Mouse (Mus musculus) cerebellum, postnatal 36 days (tissue): ENCODE measurements around the gene Olfr221.

Source experiments
- DNase-seq, 2 experiments: peaks; one replicate each; pipeline ENCODE4 v3.0.0; 2021 to 2022; ENCODE audit warnings: mixed read lengths in 2 of 2

Olfr221 gene

DNA sequence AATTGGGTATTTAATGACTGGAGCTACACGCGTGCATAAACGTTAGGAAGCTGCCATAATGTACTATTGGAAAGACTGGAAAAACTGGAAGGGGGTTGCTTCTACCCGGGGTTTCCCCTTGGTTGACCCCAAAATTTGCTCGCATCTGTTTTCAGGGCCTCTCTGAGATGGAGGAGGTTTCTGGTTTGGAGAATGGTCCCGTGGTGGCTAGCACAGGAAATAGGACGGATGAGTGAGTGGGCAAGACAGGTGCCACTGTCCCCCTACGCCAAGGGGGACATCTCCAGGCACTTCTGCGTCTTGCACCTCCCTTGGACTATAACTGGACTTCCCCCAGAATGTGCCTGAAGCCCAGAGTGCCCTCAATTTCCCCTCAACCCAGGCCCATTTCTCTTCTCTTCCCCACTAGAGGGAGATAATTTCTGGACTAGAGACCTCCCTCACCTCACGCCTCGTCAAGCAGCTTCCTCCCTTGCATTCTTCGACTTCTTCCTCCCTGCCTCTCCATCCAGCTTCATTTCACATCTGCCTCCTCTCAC lies 23.1 kb downstream of the Olfr221 start:
- DNase-seq, result no peak

DNA sequence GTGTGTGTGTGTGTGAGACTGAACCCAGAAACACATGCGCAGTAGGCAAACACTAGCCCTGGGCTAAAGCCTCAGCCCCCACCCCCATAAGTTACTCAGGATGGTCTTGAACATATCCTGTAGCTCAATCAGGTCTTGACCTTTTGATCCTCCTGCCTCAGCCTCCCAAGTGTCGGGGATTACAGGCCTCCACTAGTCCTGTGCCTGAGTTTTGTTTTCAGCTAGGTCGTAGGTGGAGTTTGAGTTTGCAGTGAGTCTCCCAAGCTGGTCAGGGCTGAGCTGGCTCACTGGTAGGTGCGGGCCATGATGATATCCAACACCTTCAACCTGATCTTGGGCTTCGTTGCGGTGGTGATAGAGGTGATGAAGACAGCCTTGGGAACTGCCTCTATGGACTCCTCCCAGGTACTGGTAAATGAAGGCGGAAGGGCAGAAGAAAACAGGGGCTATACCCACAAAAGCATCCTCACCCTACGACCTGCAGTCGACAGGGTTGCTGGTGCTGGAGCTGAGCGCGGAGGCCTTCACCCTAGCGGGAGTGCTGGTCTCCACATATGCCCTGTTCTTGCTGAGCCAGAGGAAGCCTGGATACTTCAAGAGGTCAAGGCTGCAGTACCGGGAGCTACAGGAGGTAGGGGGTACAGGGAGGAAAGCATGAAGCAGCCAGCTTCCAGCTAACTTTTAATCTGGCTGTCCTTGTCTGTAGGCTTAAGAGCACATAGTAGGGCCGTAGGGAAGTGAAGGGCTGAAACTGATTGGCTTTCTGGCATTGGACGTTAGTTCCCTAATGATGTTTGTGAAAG lies 23.8 kb downstream of the Olfr221 start:
- DNase-seq, result peak in 1 of 2 experiments; percentile 20

DNA sequence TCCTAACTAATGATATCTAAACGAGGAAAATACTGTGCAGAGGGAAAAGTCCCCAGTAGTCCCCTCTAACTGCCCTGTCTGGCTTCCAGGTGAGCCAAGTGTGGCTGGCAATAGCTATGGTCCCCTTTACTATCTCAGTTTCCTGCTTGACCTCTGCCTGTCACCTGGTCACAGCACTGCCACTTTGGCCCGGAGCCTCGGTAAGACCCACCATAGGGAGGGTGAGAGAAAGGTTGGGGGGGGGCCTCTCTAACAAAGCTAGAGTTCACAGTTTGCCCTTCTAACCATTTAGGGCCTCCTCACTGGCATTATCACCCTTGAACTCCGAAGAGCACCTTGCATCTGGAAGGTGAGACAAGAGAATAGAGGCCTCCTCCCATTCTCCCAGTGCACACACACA lies 24.6 kb downstream of the Olfr221 start:
- no peak for DNase-seq

DNA sequence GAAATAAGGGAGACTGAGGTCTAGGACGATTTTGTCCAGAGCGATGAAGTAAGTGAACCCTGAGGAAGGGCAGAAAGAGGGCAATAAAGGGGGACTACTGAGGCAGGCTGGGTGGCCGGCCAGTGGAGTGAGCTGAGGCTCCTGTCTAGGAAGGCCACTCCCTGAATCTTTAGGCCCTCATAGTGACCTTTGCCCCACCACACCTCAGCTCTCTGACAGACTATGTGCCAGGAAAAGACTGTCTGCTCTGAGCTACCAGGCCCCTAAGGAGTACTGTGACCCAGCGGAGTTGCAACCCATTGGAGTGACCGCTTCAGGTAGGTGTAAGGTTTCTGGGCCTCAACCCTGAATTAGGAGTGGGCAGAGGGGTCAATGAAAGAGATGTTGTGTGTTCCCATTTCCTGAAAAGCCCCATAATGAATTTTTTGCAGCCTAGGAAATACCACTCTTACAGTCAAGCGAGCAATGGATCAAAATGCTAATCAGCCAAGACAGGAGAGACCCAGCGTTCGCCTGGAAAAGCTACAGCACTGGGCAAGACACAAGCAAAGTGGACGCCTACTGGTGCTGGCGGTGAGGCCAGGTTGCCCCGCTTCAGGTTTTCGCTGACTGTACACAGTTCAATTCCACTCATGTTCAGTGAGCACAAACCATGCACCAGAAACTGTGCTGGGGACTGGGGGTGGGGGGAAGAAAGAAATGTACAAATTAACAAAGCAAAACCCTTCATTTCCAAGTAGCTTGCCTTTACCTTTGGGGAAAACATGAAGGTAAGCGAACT lies 25.4 kb downstream of the Olfr221 start:
- DNase-seq, result peak in 1 of 2 experiments; percentile 20

DNA sequence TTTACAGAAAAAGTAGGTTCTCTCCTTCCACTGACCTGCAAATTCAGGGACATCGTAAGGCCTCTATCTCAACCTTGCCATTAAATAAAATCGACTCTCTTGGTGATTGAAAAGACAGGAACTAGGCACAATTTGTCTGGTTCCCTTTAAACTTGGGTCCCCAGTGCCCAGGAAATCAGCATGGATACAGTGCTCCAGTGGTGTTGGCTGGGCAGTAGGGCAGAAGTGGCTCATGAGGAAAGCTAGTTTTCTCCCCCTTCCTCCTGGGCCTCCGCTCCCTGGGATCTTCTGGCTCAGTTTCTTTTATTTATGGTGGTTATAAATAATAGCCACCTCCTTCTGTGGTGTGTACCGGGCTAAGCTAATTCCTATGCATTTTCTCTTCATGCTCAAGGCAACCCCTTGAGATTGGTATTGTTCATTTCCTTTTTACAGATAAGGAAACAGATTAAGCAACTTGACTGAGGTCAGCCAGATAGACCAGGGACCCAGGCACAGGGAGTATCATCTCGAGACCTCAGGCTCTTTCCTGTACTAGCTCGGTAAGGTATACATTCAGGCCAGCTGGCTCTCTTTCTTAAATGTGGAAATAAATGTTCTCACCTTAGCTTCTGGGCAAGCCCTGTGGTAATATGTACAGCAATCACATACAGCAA lies 26.7 kb downstream of the Olfr221 start, which contains the start of gene Tmem253:
TSS of gene Tmem253 (plus strand) at position 214 of the 656 bp plus-strand sequence.
- DNase-seq, result peak in 1 of 2 experiments; percentile 18

DNA sequence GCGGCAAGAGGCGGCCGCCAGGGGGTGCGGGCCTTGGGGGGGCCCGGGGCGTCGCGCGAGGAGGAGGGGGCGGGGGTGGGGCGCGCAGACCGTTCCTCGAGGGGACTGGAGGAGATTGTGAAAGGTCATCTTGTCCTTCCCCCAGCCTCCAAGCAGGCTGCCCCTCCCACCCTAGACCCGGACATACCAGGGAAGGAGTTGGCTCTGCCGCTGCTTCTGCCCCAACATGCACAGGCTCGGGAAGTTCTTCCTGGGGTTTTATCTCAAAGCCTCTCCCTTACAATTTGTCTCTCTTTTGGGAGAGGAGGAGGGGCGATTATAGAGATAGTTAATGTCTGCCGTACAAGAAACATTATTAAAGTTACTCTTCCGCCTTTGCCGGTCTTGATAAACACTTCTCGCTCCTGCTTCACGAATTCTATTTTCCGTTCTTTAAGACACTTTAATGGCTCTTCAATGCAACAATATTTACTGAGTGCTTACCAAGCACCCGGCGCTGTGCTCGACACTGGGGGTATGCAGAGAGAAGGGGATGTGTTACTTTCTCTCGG lies 27.4 kb downstream of the Olfr221 start:
- DNase-seq, result peak; percentile 57 to 61

DNA sequence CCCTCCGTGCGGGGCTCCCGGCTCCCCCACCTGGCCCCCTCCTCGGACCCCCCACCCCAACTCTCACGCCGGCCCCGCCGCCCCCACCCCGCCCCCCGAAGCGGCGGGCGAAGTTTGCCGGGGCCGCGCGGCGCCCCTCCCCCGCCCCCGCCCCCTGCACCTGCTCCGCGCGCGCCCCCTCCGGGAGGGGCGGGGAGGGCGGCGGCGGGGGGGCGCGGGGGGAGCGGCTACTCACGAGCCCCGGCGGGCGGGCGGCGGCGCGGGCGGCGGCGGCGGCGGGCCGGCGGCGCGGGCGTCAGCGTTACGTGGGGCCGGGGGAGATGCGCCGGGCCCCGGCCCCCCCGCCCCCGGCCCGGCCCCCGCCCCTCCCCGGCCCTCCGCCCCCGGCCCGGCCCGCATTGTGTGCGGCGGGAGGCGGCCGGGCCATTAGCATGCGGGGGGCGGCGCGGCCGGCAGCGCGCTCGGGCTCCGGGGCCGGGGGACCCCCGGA lies 27.9 kb downstream of the Olfr221 start:
- no peak for DNase-seq

DNA sequence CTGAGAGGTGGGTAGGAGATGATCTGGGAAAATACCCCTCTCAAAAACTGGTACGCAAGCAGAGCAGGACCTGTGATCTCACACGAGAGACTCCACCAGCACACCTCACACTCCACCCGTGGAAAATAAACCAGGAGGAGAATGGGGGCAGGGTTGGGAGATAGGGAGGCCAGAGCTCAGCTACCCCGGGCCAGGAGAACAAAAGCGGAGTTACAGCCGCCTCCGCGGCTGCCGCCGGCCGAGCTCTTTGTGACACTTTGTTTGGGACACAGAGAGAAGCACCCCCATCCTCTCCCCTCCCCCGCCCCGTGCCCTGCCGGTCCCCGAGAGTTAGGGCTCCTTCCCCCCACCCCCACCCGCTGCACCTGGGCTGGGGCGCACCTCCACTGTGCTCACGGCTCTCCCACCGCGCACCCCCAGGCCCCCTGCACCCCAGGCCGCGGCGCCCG lies 28.5 kb downstream of the Olfr221 start:
- DNase-seq, result peak; percentile 60 to 65

DNA sequence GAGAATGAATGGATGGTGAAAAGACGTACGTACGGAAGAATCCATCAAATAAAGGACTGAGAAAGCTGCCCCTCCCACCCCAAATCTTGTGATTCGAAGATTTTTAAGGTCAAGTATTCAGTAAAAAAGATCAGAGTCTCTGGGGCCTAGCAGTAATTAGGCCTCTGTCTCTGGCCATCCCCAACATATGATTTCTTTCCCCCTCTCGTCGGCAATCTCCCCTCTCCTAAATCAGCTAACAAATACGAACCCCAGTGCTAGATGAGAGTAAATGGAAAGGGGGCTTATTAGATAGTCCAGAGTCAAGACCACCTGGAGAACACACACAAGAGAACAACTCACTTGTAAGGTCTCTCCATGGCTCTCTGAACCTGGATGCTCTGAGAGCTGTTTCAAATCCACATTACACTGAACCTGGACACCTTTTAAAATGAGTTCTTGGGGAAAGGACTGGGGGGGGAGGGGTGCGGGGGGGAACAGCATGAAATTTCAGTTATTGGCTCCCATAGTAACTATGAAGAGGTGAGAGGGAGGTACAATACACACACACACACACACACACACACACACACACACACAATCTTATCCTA lies 29.1 kb downstream of the Olfr221 start:
- no peak for DNase-seq

DNA sequence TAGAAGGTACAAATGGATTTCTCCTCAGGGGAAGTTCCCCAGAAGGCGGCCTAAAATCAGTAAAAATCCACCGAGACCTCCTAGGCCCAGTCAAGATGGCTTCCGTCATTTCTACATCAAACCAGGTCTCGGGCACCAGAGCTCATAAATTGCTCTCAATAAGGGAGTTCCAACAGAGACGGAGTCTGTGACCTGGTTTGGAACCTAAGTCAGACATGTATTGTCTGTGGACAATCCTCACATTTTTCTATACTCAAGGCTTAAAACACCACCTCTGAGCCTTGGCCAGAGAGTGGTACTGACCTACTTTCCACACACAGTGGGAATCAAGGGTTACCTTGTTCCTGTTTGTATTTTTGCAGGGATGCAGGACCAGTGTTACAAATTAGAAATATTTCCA lies 29.7 kb downstream of the Olfr221 start:
- DNase-seq, result peak; percentile 10 to 56

DNA sequence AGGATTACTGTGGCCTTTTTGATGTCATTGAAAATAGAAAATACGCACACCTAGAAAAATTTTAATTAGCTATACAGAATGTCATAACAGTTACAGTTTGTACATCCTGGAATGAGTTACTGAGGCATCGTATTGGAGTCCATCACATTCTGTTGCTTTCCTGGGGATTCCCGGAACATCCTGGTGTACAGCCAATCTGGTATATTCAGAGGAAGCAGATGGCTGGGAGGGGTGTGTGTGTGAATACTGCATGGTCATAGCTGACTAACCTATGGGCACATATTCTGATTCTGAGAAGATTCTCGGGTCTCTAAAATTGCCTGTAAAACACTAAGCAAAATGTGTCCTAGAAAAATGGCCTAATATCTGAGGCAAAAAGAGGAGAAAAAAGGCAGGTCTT lies 30.2 kb downstream of the Olfr221 start:
- DNase-seq, result peak; percentile 83 to 91

DNA sequence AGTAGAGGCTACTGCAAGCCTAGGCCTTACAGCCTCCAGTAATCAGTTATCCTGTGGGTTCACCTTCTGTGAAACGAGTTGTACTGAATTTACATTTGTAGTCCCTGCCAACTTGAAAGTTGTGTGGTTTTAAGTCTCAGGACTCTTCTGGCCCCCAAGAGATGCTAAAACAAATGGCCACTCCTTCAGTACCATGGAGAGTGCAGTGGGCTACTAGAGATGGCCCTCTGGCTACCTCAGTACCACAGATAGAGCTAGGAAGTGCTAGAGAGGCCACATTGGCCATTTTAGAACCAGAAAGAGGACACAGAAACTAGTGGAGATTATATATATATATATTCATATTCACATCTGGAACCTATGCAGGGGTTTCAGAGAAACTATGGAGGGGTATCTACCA lies 30.6 kb downstream of the Olfr221 start:
- DNase-seq, result no peak

DNA sequence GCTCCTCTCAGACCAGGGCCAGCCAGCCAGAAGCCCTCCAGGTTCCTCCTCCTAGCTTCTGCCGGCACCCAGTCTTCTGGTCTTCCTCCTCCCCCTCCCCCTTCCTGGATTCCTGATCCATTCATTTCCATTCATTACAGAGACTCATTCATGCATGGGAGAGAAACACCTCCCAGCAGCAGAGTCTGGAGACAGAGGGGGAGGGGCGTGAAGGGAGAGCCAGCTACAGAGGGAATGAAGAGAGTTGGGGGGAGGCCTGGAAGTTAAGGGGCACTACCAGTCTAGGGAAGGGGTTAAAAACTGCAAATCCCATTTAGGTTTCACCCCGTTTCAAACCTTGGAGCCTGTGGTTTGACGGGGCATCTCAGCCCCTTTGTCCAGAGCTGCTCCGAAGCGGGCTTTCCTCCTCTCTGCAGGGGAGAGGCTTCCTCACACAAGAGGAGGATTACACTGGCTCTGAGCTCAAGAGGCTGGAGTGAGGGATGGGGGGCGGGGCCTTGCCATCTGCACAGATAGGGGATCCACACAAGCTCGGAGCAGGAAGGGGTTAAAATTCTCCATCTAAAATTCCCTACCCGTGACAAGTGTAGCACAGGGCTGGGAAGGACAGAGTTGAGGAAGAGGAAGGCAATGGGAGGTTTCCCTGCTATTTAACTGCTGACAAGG lies 31.7 kb downstream of the Olfr221 start:
- peak; percentile 61 to 62 for DNase-seq

DNA sequence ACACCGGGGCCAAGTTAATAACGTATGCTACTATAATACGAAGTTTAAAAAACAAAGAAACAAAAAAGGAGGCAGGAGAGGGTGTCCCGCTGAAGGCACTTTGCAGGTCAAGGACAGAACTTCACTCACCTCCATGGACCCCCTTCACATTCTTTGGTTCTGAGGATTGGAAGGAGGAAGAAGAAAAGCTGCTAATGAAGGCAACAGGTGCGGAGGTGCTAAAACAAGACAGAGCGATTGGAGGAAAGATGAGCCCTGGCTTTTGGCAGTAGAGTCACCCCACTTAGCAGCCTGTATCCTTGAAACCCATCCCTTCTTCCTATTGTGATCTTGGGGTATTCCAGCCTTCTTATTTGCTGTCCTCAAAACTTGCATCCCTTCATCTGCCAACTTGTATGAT lies 32.4 kb downstream of the Olfr221 start:
- no peak for DNase-seq

DNA sequence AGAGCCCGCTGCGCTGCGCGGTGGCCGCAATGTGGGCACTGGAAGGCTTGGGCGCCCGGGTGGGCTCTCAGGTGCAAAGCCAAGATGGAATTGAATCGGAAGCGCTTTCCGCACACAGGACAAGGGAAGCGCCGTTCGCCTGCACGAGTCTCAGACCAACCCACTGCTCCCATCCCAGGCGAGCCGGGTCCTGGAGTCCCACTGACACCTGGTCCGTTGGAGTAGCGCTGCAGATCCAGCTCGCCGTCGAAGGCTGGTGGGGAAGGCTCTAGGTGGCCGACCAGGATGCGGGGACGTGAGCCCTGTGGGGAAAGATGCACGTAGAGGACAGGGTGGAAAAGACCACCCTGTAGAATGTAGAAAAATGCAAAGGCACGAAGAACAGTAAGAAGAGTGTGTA lies 32.9 kb downstream of the Olfr221 start:
- no peak for DNase-seq

DNA sequence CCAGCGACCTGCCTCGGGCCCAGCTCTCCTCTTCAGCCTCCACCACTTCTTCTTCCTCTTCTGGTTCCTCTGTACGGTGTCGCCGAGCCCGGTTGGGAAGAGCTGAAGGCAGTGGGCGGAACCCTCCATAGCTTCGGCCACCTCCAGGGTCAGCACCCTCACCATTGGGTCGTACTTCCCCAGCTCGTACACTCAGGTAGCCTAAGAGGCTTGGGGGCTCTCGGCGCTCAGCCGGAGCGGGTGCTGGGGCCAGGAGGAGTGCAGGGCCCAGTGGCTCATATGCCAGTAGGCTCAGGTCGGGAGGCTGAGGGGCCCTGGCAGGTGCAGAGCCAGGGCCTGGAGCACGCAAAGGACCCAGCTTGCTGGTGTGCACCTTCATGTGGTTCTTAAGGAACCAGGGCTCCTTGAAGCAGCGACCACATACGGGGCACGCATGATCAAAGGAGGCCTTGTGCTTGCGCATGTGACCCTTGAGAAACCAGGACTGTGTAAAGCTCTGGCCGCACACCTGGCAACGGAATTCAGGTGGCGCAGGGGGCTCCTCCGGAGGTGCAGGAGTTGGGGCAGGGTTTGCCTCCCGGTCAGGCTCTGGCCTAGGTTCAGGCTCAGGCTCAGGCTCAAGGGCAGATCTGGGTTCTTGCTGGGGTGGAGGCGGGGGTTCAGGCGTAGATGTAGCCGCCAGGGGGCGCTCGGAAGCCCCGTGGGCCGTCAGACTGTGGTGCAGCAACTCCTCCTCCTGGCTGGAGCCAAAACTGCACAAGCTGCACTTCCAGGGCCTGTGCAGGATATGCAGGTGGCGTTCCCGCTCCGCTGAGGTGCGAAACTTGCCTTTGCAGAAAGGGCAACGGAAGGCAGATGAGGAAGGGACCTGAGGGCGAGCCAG lies 33.7 kb downstream of the Olfr221 start:
- peak; percentile 95 to 97 for DNase-seq

DNA sequence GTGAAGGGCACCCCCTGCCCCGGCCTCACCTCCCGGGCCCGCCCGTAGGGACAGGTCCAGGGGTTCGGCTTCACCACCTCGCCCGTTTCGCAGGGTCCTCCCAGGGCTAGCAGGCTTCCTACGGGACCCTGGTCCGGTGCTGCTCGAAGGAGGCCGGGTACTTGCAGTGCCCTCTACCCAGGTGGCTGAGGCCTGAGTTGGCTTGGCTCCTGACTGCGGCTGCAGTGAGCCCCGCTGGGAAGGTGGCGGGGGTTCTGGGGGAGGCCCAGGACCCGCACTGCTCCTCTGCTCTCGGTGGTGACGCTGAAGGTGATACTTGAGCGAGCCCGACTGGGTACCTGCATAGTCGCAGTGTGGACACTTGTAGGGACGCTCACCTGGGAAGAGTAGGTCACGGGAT lies 35.5 kb downstream of the Olfr221 start:
- DNase-seq, result no peak

DNA sequence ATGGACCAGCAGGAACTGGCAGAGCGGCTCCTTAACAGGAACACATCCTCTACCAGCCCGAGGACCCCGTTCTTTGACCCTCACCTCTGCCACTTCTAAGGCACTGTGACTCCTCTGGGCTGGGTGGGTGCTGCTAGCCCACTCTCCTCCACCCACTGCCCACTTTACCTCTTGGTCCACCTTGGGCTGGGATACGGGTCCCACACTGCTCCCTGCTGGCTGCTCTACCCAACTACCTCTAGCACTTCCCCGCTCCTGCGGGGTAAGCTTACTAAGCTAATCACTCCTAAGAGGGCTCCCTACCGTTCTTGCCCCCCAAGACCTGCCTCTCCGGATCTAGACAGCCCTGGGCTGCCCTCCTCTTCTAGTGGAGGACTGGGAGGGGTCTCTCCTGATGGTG lies 36.0 kb downstream of the Olfr221 start:
- DNase-seq, result no peak

DNA sequence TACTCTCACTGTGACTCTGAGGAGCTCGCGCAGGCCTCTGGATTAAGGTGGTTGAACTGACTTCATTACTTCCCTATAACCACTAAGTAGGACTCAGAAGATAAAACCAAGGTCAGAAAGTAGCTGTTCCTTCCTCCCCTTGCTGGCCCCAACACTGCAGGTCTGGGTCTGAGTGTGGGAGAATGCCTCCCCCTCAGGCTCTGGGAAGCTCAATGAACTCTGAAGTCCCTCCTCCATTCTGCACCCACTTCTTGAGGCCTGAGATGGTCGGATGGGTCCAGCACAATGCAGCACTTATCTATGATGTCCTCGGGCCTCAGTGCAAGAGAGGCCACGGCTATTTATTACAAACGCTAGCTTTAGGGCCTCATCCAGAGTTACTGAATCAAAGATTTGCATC lies 36.6 kb downstream of the Olfr221 start:
- DNase-seq, result no peak

DNA sequence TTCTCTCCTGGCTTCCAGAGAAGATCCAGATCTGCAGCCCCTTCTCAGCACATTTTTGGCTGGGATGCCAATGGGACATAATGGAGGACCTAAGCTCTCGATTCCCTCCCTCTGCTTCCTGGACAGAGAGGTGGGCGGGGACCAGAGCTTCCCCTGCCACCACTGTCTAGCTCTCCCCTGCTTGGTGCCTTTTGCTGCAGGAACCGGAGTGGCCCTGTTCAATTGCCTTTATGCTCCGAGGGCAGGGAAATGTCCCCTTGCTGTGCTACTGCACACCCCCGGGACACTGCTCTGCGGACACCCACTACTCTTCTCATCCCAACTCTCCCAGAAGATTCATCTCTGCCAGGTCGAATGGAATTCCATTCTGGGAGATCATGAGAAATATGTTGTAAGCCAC lies 37.1 kb downstream of the Olfr221 start:
- no peak for DNase-seq
